Mouse (Mus musculus) kidney, embryonic 14.5 days (tissue): ENCODE results near the gene Cpn2. TPM values are rescaled to one million over a fixed set of nuclear protein-coding genes. Genes with fewer than 3 reads are reported as not detected.

ENCODE experiments used
- ATAC-seq: fragments of 200-750 bp; cut with Nextera tagmentation; 2 replicates; pipeline ENCODE4 v1.8.0; 2017; ENCODE audit warnings: moderate number of reproducible peaks, mild to moderate bottlenecking, moderate TSS enrichment, moderate library complexity; ENCODE audit not compliant: low FRiP score, low TSS enrichment
- H3K27ac ChIP-seq: fragments of 300-500 bp; sonication (generic); 2 replicates; pipeline ENCODE4 v1.5.1; 2014; ENCODE audit warnings: low read depth, mild to moderate bottlenecking, low read length, moderate library complexity, mixed read lengths
- H3K27me3 ChIP-seq: fragments of 300-500 bp; sonication (generic); 2 replicates; pipeline ENCODE4 v1.6.1; 2014; ENCODE audit warnings: mild to moderate bottlenecking, low read length; ENCODE audit not compliant: control insufficient read depth, insufficient read depth
- H3K36me3 ChIP-seq: fragments of 300-500 bp; sonication (generic); 2 replicates; pipeline ENCODE4 v1.6.1; 2014; ENCODE audit warnings: low read length, mixed read lengths; ENCODE audit not compliant: control insufficient read depth, insufficient read depth
- H3K4me1 ChIP-seq: fragments of 300-500 bp; sonication (generic); 2 replicates; pipeline ENCODE4 v1.6.1; 2014; ENCODE audit warnings: low read length, mixed read lengths; ENCODE audit not compliant: control insufficient read depth, insufficient read depth
- H3K4me2 ChIP-seq: fragments of 300-500 bp; sonication (generic); replicated peaks from 2 replicates; pipeline ENCODE4 v1.6.1; 2014; ENCODE audit warnings: low read depth, mild to moderate bottlenecking, low read length
- H3K4me3 ChIP-seq: fragments of 300-500 bp; sonication (generic); 2 replicates; pipeline ENCODE4 v1.5.1; 2014; ENCODE audit warnings: mild to moderate bottlenecking, low read length
- H3K9ac ChIP-seq: fragments of 300-500 bp; sonication (generic); 2 replicates; pipeline ENCODE4 v1.6.1; 2014; ENCODE audit warnings: low read depth, mild to moderate bottlenecking, low read length, moderate library complexity
- H3K9me3 ChIP-seq: fragments of 300-500 bp; sonication (generic); 2 replicates; pipeline ENCODE4 v1.6.1; 2016; ENCODE audit warnings: low read length; ENCODE audit not compliant: control insufficient read depth
- WGBS: fragments of 180-500 bp; shearing (Covaris S2); extraction: QIAGEN DNeasy Blood & Tissue Kit; methylation state at CpG from one replicate; pipeline ENCODE4 v1.1.7; 2014; 5-methylcytosine and 5-hydroxymethylcytosine counted together
- polyA plus RNA-seq: library from polyadenylated mRNA; unstranded; fragments of >200 nt; fragmentation: Nextera tagmentation; extraction: Ambion mirVana; gene quantifications from 2 replicates; pipeline ENCODE4 v1.2.1, GENCODE M21; 2014

The Cpn2 gene
- polyA plus RNA-seq: not detected in 2 replicates

DNA sequence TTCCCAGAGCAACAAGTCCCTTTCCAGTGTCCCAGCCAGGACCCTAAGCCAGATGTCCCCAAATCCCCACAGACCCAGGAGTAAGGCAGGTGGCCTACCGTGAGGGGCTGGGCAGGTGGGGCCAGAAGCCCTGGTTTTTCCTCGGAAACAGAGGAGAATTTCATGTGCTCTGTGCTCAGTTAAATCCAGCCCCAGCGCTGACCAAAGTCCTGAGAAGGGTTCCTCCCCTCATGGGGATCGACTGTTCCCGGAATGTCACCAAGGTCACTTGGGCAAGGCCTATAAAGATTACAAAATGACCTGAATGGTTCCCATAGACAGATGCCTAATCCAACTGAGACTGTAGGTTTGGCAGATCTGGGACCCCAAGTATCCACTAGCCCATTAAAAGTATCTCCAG, at the start of gene Cpn2:
Cpn2 (minus strand) TSS at position 141 of the 400 bp plus-strand sequence.
- 72% methylated on average over 5 of the region's 5 CpGs for WGBS
- H3K4me2 ChIP-seq: no peak within 1 kb of the TSS
- H3K27me3 ChIP-seq: no peaks in the 10 kb centered on the region
- no peaks in the 10 kb centered on the region for H3K36me3 ChIP-seq
- no peak within 1 kb of the TSS for H3K4me3 ChIP-seq
- no peak within 1 kb of the TSS for H3K27ac ChIP-seq
- ATAC-seq: no peak
- H3K9ac ChIP-seq: no peak within 1 kb of the TSS
- no peaks in the 10 kb centered on the region for H3K4me1 ChIP-seq
- H3K9me3 ChIP-seq: no peaks in the 10 kb centered on the region

DNA sequence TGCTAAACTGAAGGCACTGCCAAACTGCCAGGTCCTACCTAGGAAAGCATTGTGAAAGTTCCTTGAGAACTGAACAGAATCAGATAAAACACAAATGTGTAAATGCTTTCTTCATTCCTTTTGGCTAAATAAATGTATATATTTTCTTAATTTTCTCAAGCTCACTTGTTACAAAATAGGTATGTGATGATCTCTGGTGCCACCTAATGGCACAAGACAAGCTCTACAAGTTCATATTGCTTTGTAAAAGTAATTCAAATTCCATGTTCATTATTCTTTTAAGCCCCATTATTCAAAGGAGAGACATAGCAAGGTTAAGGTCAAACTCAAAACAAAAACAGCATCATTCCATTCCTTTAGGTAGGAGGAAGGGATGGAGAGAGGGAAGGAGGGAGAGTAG, 46.9 kb upstream of the Cpn2 start:
- H3K4me1 ChIP-seq: no peaks in the 10 kb centered on the region
- H3K4me3 ChIP-seq: no peak overlapping the region
- H3K4me2 ChIP-seq: no peak overlapping the region
- peaks cover 25% of the 10 kb centered on the region for H3K36me3 ChIP-seq
- ATAC-seq: no peak
- no peak overlapping the region for H3K9ac ChIP-seq
- no peaks in the 10 kb centered on the region for H3K9me3 ChIP-seq
- H3K27ac ChIP-seq: no peak overlapping the region
- peaks cover 25% of the 10 kb centered on the region for H3K27me3 ChIP-seq

DNA sequence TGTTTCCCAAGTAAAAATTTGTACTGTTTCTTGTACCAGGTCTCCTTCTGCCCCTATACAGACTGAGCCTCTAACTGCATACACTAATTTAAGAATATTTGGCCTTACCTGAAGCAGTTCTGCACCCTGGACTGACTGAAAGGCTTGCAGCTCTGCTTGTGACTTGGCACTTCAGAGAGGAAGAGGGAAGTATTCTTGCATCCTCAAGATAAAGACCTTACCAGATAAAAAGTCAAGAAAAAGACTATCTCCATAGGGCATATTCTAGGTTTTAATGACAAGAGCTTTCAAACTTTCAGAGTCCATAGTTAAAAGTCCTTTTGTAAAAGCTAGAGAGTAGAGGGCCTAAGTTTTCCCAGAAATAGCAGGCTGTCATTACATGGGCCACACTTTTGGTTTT, 43.3 kb upstream of the Cpn2 start, which contains the start of gene Gp5:
Gp5 (minus strand) TSS at position 133 of the 400 bp plus-strand sequence.
- Histone ChIP-seq H3K27ac (no peak within 1 kb of the TSS), H3K9ac (peak within 1 kb of the TSS; percentile 54; the same call in 1 of the 2 replicates), H3K4me2 (peak within 1 kb of the TSS; percentile 100), H3K9me3 (no peaks in the 10 kb centered on the region; the same call in 1 of the 2 replicates), H3K27me3 (peaks cover 53% of the 10 kb centered on the region), H3K36me3 (peaks cover 8% of the 10 kb centered on the region), H3K4me3 (peak within 1 kb of the TSS; percentile 51), H3K4me1 (peaks cover 8% of the 10 kb centered on the region; the same call in 1 of the 2 replicates)
- ATAC-seq: no peak

DNA sequence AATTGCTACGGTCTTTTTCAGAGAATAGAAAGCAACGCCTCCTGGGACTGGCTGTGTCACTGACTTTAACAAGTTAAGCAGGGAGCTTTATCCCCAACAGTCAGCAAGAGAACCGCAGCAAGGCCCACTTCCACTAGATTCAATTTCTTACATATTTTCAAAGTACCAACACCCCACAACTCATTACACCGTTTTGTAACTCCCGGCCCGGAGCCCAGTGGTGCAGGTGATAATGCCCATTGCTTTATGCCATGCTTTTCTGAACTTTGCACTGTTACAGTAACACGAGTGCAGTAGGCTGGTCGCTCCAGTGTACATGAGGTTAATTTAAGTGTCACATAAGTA, 42.8 kb upstream of the Cpn2 start:
- no peak overlapping the region for H3K27ac ChIP-seq
- peaks cover 55% of the 10 kb centered on the region for H3K27me3 ChIP-seq
- H3K4me3 ChIP-seq: no peak overlapping the region
- no peak for ATAC-seq
- peaks cover 4% of the 10 kb centered on the region for H3K36me3 ChIP-seq
- WGBS: 53% methylated on average over 8 of the region's 8 CpGs
- H3K4me2 ChIP-seq: no peak overlapping the region
- H3K9me3 ChIP-seq: no peaks in the 10 kb centered on the region; the same call in 1 of the 2 replicates
- peaks cover 8% of the 10 kb centered on the region; the same call in 1 of the 2 replicates for H3K4me1 ChIP-seq
- H3K9ac ChIP-seq: no peak overlapping the region

DNA sequence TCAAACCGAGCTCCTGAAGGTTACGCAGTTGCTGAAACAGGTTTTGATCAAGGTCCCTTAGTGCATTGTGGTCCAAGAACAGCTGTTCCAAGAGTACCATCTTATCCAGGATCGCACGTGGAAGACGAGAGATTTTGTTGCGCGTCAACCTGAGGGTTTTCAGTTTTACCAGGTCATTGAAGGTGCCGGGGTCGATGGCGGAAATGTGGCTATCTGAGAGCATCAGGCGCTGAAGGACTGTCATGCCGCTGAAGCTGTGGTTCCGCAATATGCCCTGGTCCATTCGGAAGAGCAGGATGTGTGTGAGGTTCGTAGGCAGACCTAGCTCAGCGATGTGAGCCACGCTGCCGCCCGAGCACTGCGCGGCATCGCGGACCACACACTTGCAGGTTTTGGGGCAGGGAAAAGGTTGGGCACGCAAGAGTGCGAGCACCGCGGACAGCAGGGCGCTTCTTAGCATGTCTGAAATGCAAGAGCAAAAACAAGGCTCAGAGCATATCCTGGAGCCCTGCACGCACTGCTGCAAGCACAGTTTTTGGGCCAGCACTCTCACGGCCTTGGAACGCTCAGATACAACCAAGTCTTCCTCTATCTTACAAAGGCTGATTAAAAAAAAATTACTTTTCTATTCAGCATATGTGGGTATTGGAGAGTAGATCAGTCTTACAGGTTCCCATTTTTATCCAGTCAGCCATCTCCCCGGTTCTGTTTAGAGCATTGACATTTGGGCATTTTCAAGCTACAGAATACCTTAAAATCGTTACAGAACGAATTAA, 42.3 kb upstream of the Cpn2 start:
- H3K9ac ChIP-seq: peak overlapping the region; percentile 54; the same call in 1 of the 2 replicates
- WGBS: 4% methylated on average over 34 of the region's 34 CpGs
- no peaks in the 10 kb centered on the region; the same call in 1 of the 2 replicates for H3K9me3 ChIP-seq
- no peak overlapping the region for H3K27ac ChIP-seq
- peak overlapping the region; percentile 100 for H3K4me2 ChIP-seq
- H3K4me1 ChIP-seq: peaks cover 8% of the 10 kb centered on the region; the same call in 1 of the 2 replicates
- peak overlapping the region; percentile 51 for H3K4me3 ChIP-seq
- H3K36me3 ChIP-seq: no peaks in the 10 kb centered on the region
- ATAC-seq: 0 out of 2 replicates have a peak, but pooled peaks have one; percentile 11
- peaks cover 55% of the 10 kb centered on the region for H3K27me3 ChIP-seq

DNA sequence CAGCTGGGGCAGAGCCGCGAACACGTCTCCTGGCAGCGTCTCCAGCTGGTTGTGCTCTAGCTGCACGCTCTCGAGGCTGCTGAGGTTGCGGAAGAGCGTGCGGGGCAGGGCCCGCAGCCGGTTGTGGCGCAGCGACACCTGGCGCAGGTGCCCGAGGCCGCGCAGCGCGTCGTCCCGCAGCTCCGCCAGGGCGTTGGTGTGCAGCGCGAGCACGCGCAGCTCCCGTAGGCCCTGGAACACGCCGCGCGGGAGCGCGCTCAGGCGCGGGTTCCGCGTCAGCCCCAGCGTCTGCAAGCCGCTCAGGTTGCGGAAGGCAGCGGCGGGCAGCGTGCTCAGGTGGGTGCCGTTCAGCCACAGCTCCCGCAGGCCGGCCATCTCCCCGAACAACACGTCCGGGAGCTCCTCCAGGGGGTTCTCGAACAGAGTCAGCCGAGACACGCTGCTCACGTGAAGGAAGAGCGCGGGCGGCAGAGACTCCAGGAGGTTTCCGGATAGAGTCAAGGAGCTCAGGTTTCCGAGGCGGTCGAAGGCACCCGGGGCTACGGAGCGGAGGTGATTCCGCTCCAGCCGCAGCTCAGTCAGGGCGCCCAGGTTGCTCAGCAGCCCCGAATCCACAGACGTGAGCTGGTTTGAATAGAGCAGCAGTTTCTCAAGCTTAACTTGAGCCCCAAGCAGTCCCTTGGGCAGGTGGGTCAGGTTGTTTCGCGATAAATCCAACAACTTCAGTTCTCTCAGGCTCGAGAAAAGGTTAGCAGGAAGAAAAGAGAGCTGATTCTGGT, 41.5 kb upstream of the Cpn2 start:
- Histone ChIP-seq H3K4me1 (peaks cover 8% of the 10 kb centered on the region; the same call in 1 of the 2 replicates), H3K27ac (no peak overlapping the region), H3K9me3 (no peaks in the 10 kb centered on the region; the same call in 1 of the 2 replicates), H3K9ac (peak overlapping the region; percentile 54), H3K4me2 (peak overlapping the region; percentile 100), H3K36me3 (no peaks in the 10 kb centered on the region), H3K27me3 (peaks cover 55% of the 10 kb centered on the region), H3K4me3 (peak overlapping the region; percentile 51)
- WGBS: under 1% methylated on average over 72 of the region's 72 CpGs
- ATAC-seq: peak; percentile 68; the same call in 1 of the 2 replicates

DNA sequence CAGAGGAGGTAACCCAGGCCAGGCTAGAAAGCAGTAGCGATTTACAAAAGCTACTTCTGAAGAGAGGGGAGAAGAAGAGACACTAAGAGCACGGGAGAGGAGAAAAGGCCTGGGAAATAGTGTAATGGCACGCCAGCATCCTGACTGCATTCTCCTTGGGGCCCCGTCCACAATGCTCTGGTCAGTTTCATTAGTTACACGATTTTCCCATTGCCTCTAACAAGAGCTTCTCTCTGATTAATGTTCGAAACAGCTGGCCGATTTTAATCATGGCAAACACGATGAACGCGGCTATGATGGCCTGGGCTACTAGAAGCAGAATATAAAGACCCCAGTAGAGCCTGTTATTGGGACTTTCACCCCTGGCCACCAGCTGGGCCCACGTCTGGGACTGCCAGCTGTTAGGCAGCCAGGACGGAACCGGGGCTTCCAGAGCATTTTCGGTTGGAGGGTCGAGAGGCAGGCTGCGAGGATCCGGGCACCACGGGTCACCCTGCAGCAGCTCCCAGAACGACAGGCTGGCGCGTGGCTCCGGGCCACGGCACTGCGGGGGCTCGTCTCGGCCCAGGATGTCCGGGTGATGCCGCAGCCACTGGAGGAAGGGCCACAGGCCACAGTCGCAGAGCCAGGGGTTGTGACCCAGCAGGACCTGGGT, 40.8 kb upstream of the Cpn2 start:
- H3K9me3 ChIP-seq: no peaks in the 10 kb centered on the region; the same call in 1 of the 2 replicates
- H3K27me3 ChIP-seq: peaks cover 57% of the 10 kb centered on the region
- 15% methylated on average over 29 of the region's 29 CpGs for WGBS

DNA sequence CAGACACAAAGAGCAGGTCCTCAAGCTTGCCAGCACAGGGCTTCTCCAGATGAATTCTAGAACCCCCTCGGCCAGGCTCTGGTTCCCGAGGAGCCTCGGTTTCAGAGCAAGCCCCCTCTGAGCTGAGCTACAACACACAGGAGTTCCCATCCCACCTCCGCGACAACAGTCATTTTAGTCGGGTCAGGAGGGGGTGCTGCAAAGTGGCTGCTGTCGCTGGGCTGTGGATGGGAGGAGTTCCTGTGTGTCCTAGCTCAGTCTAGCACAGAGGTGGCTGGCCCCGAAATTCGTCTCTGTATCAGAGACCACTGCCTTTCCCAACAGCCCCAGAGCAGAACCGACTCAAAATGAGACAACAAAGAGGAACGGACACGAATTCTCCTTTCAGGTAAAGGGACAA, 40.0 kb upstream of the Cpn2 start:
- ATAC-seq: no peak
- H3K27me3 ChIP-seq: peaks cover 57% of the 10 kb centered on the region

More for the DNA sequence above, 40.8 kb upstream of the Cpn2 start:
- Histone ChIP-seq H3K4me3 (peak overlapping the region; percentile 51), H3K27ac (no peak overlapping the region), H3K36me3 (no peaks in the 10 kb centered on the region), H3K9ac (peak overlapping the region; percentile 54), H3K4me1 (peaks cover 8% of the 10 kb centered on the region; the same call in 1 of the 2 replicates), H3K4me2 (peak overlapping the region; percentile 100)
- ATAC-seq: peak; percentile 10; the same call in 1 of the 2 replicates

More for the DNA sequence above, 40.0 kb upstream of the Cpn2 start:
- Histone ChIP-seq H3K4me3 (no peak overlapping the region), H3K4me1 (peaks cover 8% of the 10 kb centered on the region; the same call in 1 of the 2 replicates), H3K9me3 (no peaks in the 10 kb centered on the region; the same call in 1 of the 2 replicates), H3K27ac (no peak overlapping the region), H3K9ac (no peak overlapping the region), H3K4me2 (no peak overlapping the region), H3K36me3 (no peaks in the 10 kb centered on the region)
- WGBS: 46% methylated on average over 12 of the region's 12 CpGs
